Mouse (Mus musculus): ENCODE measurements around the gene Vsnl1. TPM values are rescaled to one million over a fixed set of nuclear protein-coding genes. Genes with fewer than 3 reads are reported as not detected.

The Vsnl1 gene
- not detected in 2 replicates for total RNA-seq (2015)
- not detected in 2 replicates for total RNA-seq (2017)

- no peak for ATAC-seq (ENCODE audit: poor library complexity, severe bottlenecking)
Measured at GRCm38 (mm10) chr12:11436497-11437265, at the start of gene Vsnl1. Gene Vsnl1, minus strand, starts transcription at chr12:11436613.

GRCm38 (mm10) chr12:11456632-11457031 is 20.2 kb upstream of the Vsnl1 start:
- no peak for ATAC-seq (ENCODE audit: poor library complexity, severe bottlenecking)

- ATAC-seq (ENCODE audit: poor library complexity, severe bottlenecking), result no peak
Measured at GRCm38 (mm10) chr12:11456213-11456612, 19.8 kb upstream of the Vsnl1 start.

- peak; percentile 68 for ATAC-seq (ENCODE audit: poor library complexity, severe bottlenecking)
Measured at GRCm38 (mm10) chr12:11455549-11456194, 19.3 kb upstream of the Vsnl1 start, which contains the start of gene Rad51ap2. Gene Rad51ap2, plus strand, starts transcription at chr12:11456079.

- ATAC-seq (ENCODE audit: poor library complexity, severe bottlenecking), result no peak
Measured at GRCm38 (mm10) chr12:11454146-11454545, 17.7 kb upstream of the Vsnl1 start.

- no peak for ATAC-seq (ENCODE audit: poor library complexity, severe bottlenecking)
Measured at GRCm38 (mm10) chr12:11437907-11438447, 1.6 kb upstream of the Vsnl1 start.

GRCm38 (mm10) chr12:11437266-11437906 is 973 bp upstream of the Vsnl1 start:
- no peak for ATAC-seq (ENCODE audit: poor library complexity, severe bottlenecking)

- no peak for ATAC-seq (ENCODE audit: poor library complexity, severe bottlenecking)
Measured at GRCm38 (mm10) chr12:11436023-11436350, 426 bp downstream of the Vsnl1 start.

GRCm38 (mm10) chr12:11435246-11436022 is 979 bp downstream of the Vsnl1 start:
- no peak for ATAC-seq (ENCODE audit: poor library complexity, severe bottlenecking)

GRCm38 (mm10) chr12:11434446-11434845 is 2.0 kb downstream of the Vsnl1 start:
- no peak for ATAC-seq (ENCODE audit: poor library complexity, severe bottlenecking)

- ATAC-seq (ENCODE audit: poor library complexity, severe bottlenecking), result no peak
Measured at GRCm38 (mm10) chr12:11433716-11434115, 2.7 kb downstream of the Vsnl1 start.

GRCm38 (mm10) chr12:11433126-11433525 is 3.3 kb downstream of the Vsnl1 start:
- ATAC-seq (ENCODE audit: poor library complexity, severe bottlenecking), result no peak

GRCm38 (mm10) chr12:11427396-11427795 is 9.0 kb downstream of the Vsnl1 start:
- ATAC-seq (ENCODE audit: poor library complexity, severe bottlenecking), result no peak

- no peak for ATAC-seq (ENCODE audit: poor library complexity, severe bottlenecking)
Measured at GRCm38 (mm10) chr12:11418112-11418511, 18.3 kb downstream of the Vsnl1 start.

GRCm38 (mm10) chr12:11407679-11408078 is 28.7 kb downstream of the Vsnl1 start:
- ATAC-seq (ENCODE audit: poor library complexity, severe bottlenecking), result no peak

GRCm38 (mm10) chr12:11398791-11399190 is 37.6 kb downstream of the Vsnl1 start:
- no peak for ATAC-seq (ENCODE audit: poor library complexity, severe bottlenecking)

- no peak for ATAC-seq (ENCODE audit: poor library complexity, severe bottlenecking)
Measured at GRCm38 (mm10) chr12:11397029-11397428, 39.4 kb downstream of the Vsnl1 start.

- ATAC-seq (ENCODE audit: poor library complexity, severe bottlenecking), result no peak
Measured at GRCm38 (mm10) chr12:11395470-11395869, 40.9 kb downstream of the Vsnl1 start.

GRCm38 (mm10) chr12:11392525-11392924 is 43.9 kb downstream of the Vsnl1 start:
- no peak for ATAC-seq (ENCODE audit: poor library complexity, severe bottlenecking)

GRCm38 (mm10) chr12:11391244-11391949 is 45.0 kb downstream of the Vsnl1 start:
- ATAC-seq (ENCODE audit: poor library complexity, severe bottlenecking), result no peak

Data from megakaryocyte, adult 5-6 weeks (primary cell).